In the genomic region with DNA sequence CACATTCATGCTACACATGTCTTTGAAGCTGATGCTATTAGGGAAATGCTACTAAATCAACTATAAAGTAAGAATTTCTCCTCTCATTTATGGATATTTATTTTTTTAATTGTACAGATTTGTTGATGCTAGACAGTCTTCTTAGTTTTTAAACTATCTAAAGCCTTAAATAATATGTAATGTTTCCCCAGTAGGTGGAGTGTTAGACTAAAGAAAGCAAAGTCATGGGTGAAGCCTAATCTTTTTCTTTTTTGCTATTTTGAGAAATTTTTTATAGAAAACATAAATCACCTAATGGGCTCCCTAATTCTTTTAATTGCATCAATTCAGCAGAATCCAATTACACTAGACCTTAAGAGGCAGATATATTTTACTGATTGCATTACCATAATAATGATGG, we compare ENCODE assay signal across 4 mouse cellular contexts.
DNase-seq lines count a peak whose midpoint lies in the region; ATAC-seq and TF ChIP-seq lines count a peak whose summit lies in the region.
"Not testable (repeated sequence)": the region's sequence is repeated elsewhere in the genome, so short reads cannot be mapped to it uniquely, and the experiment has no call there.

No protein-coding gene starts in this region.

- H3K4me3 ChIP-seq in forebrain, embryonic 14.5 days (ENCODE audit: low read depth, low read length); hindbrain, postnatal 0 days (ENCODE audit: low read length); layer of hippocampus, adult 2 months; midbrain, embryonic 14.5 days (replicated peaks; ENCODE audit: low read depth, low read length): not testable (repeated sequence)

- DNase-seq in forebrain, embryonic 14.5 days (ENCODE audit: low spot score), result peak; percentile 63
- DNase-seq in hindbrain, postnatal 0 days (ENCODE audit: low spot score), result peak; percentile 34
- DNase-seq in layer of hippocampus, adult 2 months (ENCODE audit: low spot score in 2 of 2), result not testable (repeated sequence)
- DNase-seq in midbrain, embryonic 14.5 days, result peak; percentile 43

- not testable (repeated sequence) for H3K4me1 ChIP-seq in forebrain, embryonic 14.5 days (ENCODE audit: control insufficient read depth, insufficient read depth, low read length); hindbrain, postnatal 0 days (ENCODE audit: insufficient read depth, low read length); midbrain, embryonic 14.5 days (ENCODE audit: control insufficient read depth, insufficient read depth, low read length)

- H3K36me3 ChIP-seq in forebrain, embryonic 14.5 days (ENCODE audit: control insufficient read depth, insufficient read depth, low read length); hindbrain, postnatal 0 days (ENCODE audit: insufficient read depth, low read length); midbrain, embryonic 14.5 days (ENCODE audit: control insufficient read depth, insufficient read depth, low read length): not testable (repeated sequence)

- not testable (repeated sequence) for H3K9me3 ChIP-seq in forebrain, embryonic 14.5 days (replicated peaks; ENCODE audit: control insufficient read depth, low read length); hindbrain, postnatal 0 days (ENCODE audit: low read length); midbrain, embryonic 14.5 days (ENCODE audit: control insufficient read depth, low read length)

- not testable (repeated sequence) for H3K27ac ChIP-seq in forebrain, embryonic 14.5 days (ENCODE audit: low read depth, low read length); hindbrain, postnatal 0 days; layer of hippocampus, adult 2 months; midbrain, embryonic 14.5 days (replicated peaks; ENCODE audit: low read depth, low read length)

- TF ChIP-seq CTCF in hindbrain, postnatal 0 days (IDR thresholded peaks at IDR 0.05; ENCODE audit: low read depth), result not testable (repeated sequence)
- peak; percentile 36; the same call in 1 of the 2 replicates for TF ChIP-seq CTCF in layer of hippocampus, adult 2 months (conservative IDR thresholded peaks at IDR 0.05)

- H3K9ac ChIP-seq in forebrain, embryonic 14.5 days (ENCODE audit: low read length); hindbrain, postnatal 0 days (replicated peaks; ENCODE audit: low read length); midbrain, embryonic 14.5 days (replicated peaks; ENCODE audit: low read length): not testable (repeated sequence)

- not testable (repeated sequence) for H3K4me2 ChIP-seq in forebrain, embryonic 14.5 days (ENCODE audit: low read length); hindbrain, postnatal 0 days (ENCODE audit: low read depth, low read length); midbrain, embryonic 14.5 days (ENCODE audit: low read length)

- not testable (repeated sequence) for ATAC-seq in forebrain, embryonic 14.5 days; hindbrain, postnatal 0 days; midbrain, embryonic 14.5 days (ENCODE audit: low FRiP score, low TSS enrichment)

- not testable (repeated sequence) for H3K27me3 ChIP-seq in forebrain, embryonic 14.5 days (replicated peaks; ENCODE audit: control insufficient read depth, insufficient read depth, low read length); hindbrain, postnatal 0 days (ENCODE audit: insufficient read depth, low read length); midbrain, embryonic 14.5 days (ENCODE audit: control insufficient read depth, insufficient read depth, low read length)
